19 mouse cellular contexts compared by ENCODE assay signal in the genomic region with DNA sequence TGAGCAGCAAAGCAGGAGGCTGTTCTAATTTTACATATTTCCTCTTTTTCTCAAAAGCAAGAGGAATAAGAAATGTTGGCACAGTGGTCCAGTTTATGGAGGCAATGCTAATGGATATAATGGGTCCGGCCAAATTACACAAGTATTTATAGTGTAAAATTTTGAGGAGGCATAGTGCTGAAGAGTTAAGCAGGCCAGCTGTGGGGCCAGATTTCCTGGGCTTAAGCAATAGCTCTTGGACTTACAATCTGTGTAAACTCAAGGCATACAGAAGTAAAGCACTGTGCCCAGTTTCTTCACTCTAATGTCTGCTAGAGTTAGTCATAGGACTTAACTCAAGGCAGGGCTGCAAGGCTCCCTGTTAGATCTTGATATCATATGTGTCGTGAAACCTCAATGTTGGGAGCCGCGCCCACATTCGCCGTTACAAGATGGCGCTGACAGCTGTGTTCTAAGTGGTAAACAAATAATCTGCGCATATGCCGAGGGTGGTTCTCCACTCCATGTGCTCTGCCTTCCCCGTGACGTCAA.
"Had no signal": no experiment of that assay in that cellular context is flagged by ENCODE, and none has a peak within 500 bp of the region (broad histone marks: within the 10 kb centered on the region; RNA-seq: fewer than 3 reads in every experiment).

No protein-coding gene starts in this region.

- H3K9ac ChIP-seq: kidney, embryonic 15.5 days; limb, embryonic 13.5 days; liver, embryonic 13.5 days; lung, embryonic 15.5 days; midbrain, embryonic 13.5 days; neural tube, embryonic 13.5 days had no signal

- H3K27ac ChIP-seq: kidney, embryonic 15.5 days; limb, embryonic 13.5 days; liver, embryonic 13.5 days; lung, embryonic 15.5 days; midbrain, embryonic 10.5 days; midbrain, embryonic 13.5 days; neural tube, embryonic 13.5 days had no signal

- H3K36me3 ChIP-seq: kidney, embryonic 15.5 days; limb, embryonic 13.5 days; liver, embryonic 13.5 days; lung, embryonic 15.5 days; midbrain, embryonic 10.5 days; midbrain, embryonic 13.5 days; neural tube, embryonic 13.5 days had no signal

- H3K4me3 ChIP-seq: kidney, embryonic 15.5 days; limb, embryonic 13.5 days; liver, embryonic 13.5 days; lung, embryonic 15.5 days; megakaryocyte, embryonic 14.5 days; midbrain, embryonic 10.5 days; midbrain, embryonic 13.5 days; myocyte; neural tube, embryonic 13.5 days had no signal

- ATAC-seq: midbrain, embryonic 13.5 days; midbrain, embryonic 16.5 days had no signal

- DNase-seq: kidney, adult 11 months; kidney, adult 8-10 months; kidney, postnatal 10 days; kidney, postnatal 36 days; left cerebral cortex, postnatal 4 days; liver, embryonic 13.5 days; retina, postnatal 1 day; right cerebral cortex, postnatal 25 days; thymus, adult 18-20 months; thymus, postnatal 36 days had no signal

- H3K27me3 ChIP-seq: kidney, embryonic 15.5 days; limb, embryonic 13.5 days; liver, embryonic 13.5 days; lung, embryonic 15.5 days; megakaryocyte, embryonic 14.5 days; midbrain, embryonic 13.5 days; neural tube, embryonic 13.5 days had no signal

- H3K4me1 ChIP-seq: liver, embryonic 13.5 days; lung, embryonic 15.5 days; megakaryocyte, embryonic 14.5 days; midbrain, embryonic 10.5 days; midbrain, embryonic 13.5 days; neural tube, embryonic 13.5 days had no signal

- H3K9me3 ChIP-seq: kidney, embryonic 15.5 days; limb, embryonic 13.5 days; liver, embryonic 13.5 days; lung, embryonic 15.5 days; midbrain, embryonic 10.5 days; midbrain, embryonic 13.5 days; neural tube, embryonic 13.5 days had no signal

- H3K4me2 ChIP-seq: kidney, embryonic 15.5 days; limb, embryonic 13.5 days; liver, embryonic 13.5 days; lung, embryonic 15.5 days; midbrain, embryonic 13.5 days; neural tube, embryonic 13.5 days had no signal
